Mouse (Mus musculus): Measurements from ENCODE around the gene Lemd1. TPM values are rescaled to one million over a fixed set of nuclear protein-coding genes. Genes with fewer than 3 reads are reported as not detected.

Gene Lemd1
- polyA plus RNA-seq, 1 experiment from 2014 or later, result 0.32 TPM

DNA sequence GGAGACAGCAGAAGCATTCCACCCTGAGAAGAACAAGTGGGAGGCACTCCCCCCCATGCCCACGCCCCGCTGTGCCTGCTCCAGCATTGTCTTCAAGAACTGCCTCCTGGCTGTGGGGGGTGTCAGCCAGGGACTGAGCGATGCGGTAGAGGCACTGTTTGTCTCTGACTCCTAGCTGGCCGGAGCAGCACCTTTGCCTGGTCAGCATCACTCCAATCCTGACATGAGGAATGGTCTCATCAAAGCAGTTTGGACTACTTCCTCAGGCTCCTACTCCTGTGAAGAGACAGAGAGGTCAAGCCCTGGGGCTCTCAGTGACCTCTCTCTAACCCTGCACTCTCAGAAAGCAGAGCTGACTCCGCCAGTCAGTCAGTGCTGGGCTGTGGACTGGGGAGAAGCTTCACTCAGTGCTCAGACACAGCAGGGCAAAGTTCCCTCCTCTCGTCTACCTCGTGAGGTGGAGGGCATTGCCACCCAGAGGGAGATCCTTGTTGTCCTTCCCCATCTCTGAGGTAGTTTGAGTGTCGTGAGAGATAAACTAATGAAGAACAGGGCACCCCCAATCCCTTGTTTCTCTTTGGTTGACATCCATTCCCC is 113.5 kb downstream of the Lemd1 start:
- H3K4me3 ChIP-seq (ENCODE audit: low read length), result no peak overlapping the region
- ATAC-seq (ENCODE audit: low FRiP score, low TSS enrichment), result no peak
- no peak overlapping the region for H3K4me2 ChIP-seq (replicated peaks; ENCODE audit: low read depth, low read length)
- no peaks in the 10 kb centered on the region for H3K36me3 ChIP-seq (ENCODE audit: insufficient read depth, low read length)
- H3K9ac ChIP-seq (replicated peaks; ENCODE audit: low read length), result no peak overlapping the region
- H3K27ac ChIP-seq (ENCODE audit: low read length), result no peak overlapping the region
- peaks cover 5% of the 10 kb centered on the region for H3K4me1 ChIP-seq (ENCODE audit: insufficient read depth, low read length)
- no peaks in the 10 kb centered on the region for H3K9me3 ChIP-seq (ENCODE audit: low read length)
- 29% methylated on average over 9 of the region's 9 CpGs for WGBS
- peaks cover 5% of the 10 kb centered on the region for H3K27me3 ChIP-seq (ENCODE audit: insufficient read depth, low read length)

DNA sequence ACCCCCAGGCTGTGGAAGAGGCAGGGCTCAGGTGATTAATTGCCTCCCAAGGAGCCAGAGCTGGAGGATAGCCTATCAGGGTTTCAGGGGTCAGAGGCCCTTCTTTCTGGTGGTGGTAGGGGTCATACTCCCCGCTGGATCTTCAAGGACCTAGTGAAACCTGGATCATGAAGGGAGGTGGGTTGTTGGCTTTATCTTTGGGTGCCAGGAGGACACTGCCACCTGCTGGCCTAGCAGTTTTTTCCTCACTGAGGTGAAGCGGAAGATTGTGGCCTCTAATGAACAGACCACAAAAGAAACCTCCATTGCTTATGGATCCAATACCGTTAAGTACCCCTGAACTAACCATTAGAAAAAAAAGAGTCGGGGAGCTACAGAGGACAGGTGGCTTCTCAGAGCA is 114.9 kb downstream of the Lemd1 start:
- no peak overlapping the region for H3K27ac ChIP-seq (ENCODE audit: low read length)
- no peaks in the 10 kb centered on the region for H3K36me3 ChIP-seq (ENCODE audit: insufficient read depth, low read length)
- WGBS, result 30% methylated on average over 4 of the region's 4 CpGs
- H3K27me3 ChIP-seq (ENCODE audit: insufficient read depth, low read length), result no peaks in the 10 kb centered on the region; the same call in 1 of the 2 replicates
- ATAC-seq (ENCODE audit: low FRiP score, low TSS enrichment), result no peak
- peaks cover 13% of the 10 kb centered on the region for H3K4me1 ChIP-seq (ENCODE audit: insufficient read depth, low read length)
- no peaks in the 10 kb centered on the region for H3K9me3 ChIP-seq (ENCODE audit: low read length)
- H3K4me3 ChIP-seq (ENCODE audit: low read length), result no peak overlapping the region
- no peak overlapping the region for H3K9ac ChIP-seq (replicated peaks; ENCODE audit: low read length)
- H3K4me2 ChIP-seq (replicated peaks; ENCODE audit: low read depth, low read length), result no peak overlapping the region

DNA sequence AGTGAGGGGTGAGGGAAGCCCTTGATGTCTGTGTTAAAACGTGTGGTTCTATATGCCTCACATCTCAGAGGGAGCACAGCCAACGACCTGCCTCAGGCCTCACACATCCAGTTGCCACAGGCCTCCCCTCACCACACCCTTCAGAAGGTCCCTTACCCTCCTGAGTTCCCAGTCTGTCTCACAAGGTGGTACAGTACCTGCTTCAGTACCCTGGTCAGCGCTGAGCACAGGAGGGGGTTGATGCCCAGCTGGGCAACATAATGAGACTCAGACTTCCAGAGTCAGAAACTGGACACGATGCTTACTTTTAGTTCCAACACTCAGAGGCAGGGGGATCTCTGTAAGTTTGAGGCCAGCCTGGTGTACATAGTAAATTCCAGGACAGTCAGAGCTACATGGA is 115.6 kb downstream of the Lemd1 start:
- no peak overlapping the region for H3K27ac ChIP-seq (ENCODE audit: low read length)
- H3K4me2 ChIP-seq (replicated peaks; ENCODE audit: low read depth, low read length), result no peak overlapping the region
- 18% methylated on average over 4 of the region's 4 CpGs for WGBS
- H3K4me3 ChIP-seq (ENCODE audit: low read length), result no peak overlapping the region
- H3K9ac ChIP-seq (replicated peaks; ENCODE audit: low read length), result no peak overlapping the region
- H3K36me3 ChIP-seq (ENCODE audit: insufficient read depth, low read length), result no peaks in the 10 kb centered on the region
- no peaks in the 10 kb centered on the region for H3K9me3 ChIP-seq (ENCODE audit: low read length)
- H3K4me1 ChIP-seq (ENCODE audit: insufficient read depth, low read length), result peaks cover 14% of the 10 kb centered on the region
- H3K27me3 ChIP-seq (ENCODE audit: insufficient read depth, low read length), result no peaks in the 10 kb centered on the region; the same call in 1 of the 2 replicates
- ATAC-seq (ENCODE audit: low FRiP score, low TSS enrichment), result no peak

DNA sequence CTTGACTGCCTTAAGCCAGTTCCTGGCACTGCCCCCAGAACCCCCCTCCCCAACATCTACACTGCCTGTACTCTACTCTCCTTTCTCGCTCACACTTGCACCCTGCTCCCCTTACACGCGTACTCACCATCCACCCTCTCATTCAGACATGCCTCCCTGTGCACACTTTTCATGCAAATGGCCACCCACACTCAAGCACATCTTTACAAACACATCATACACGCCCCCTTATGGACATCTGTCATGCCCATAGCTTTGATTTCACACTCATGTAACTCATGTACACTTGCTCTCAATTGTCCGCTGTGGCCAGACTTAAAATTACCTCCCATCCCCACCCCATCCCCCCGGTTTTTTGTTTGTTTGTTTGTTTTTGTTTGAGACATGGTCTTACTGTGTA is 116.7 kb downstream of the Lemd1 start:
- Histone ChIP-seq H3K4me2 (replicated peaks; ENCODE audit: low read depth, low read length) (no peak overlapping the region), H3K4me3 (ENCODE audit: low read length) (no peak overlapping the region), H3K36me3 (ENCODE audit: insufficient read depth, low read length) (no peaks in the 10 kb centered on the region), H3K27ac (ENCODE audit: low read length) (no peak overlapping the region), H3K9me3 (ENCODE audit: low read length) (no peaks in the 10 kb centered on the region), H3K9ac (replicated peaks; ENCODE audit: low read length) (no peak overlapping the region), H3K27me3 (ENCODE audit: insufficient read depth, low read length) (no peaks in the 10 kb centered on the region), H3K4me1 (ENCODE audit: insufficient read depth, low read length) (peaks cover 19% of the 10 kb centered on the region)
- ATAC-seq (ENCODE audit: low FRiP score, low TSS enrichment), result no peak
- WGBS, result 90% methylated on average over 6 of the region's 6 CpGs

DNA sequence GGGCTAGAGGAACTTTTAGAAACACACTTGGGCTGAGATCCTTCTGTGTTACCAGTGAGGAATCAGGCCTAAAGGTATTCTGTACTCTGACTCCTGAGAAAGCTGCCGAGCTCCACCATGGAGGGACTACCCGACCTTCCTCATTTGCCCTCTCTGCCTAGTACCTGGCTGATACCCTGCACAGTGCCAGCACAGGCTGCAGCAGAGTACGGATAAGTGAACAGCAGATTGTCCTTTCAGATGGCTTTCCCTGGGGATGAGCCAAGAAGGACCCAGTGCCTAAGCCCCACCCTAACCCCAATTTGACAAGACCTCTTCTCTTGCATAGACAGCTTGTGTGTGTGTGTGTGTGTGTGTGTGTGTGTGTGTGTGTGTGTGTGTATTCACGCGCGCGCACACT is 117.4 kb downstream of the Lemd1 start:
- Histone ChIP-seq H3K4me3 (ENCODE audit: low read length) (no peak overlapping the region), H3K27ac (ENCODE audit: low read length) (no peak overlapping the region), H3K27me3 (ENCODE audit: insufficient read depth, low read length) (0 out of 2 replicates have a peak, but pooled peaks cover under 1% of the 10 kb centered on the region), H3K9ac (replicated peaks; ENCODE audit: low read length) (no peak overlapping the region), H3K9me3 (ENCODE audit: low read length) (no peaks in the 10 kb centered on the region), H3K4me1 (ENCODE audit: insufficient read depth, low read length) (peaks cover 19% of the 10 kb centered on the region), H3K36me3 (ENCODE audit: insufficient read depth, low read length) (no peaks in the 10 kb centered on the region), H3K4me2 (replicated peaks; ENCODE audit: low read depth, low read length) (no peak overlapping the region)
- no peak; the same call in 1 of the 2 replicates for ATAC-seq (ENCODE audit: low FRiP score, low TSS enrichment)
- WGBS, result 82% methylated on average over 7 of the region's 7 CpGs

MicroRNAs within 50 kb of the gene (microRNA counts, 519-probe panel; counts per million panel counts)
- 1,283 counts per million, percentile 39 among the panel's probes with 10 or more counts for microRNA mmu-miR-135b

Small RNAs within 50 kb of the gene (microRNA-seq; reads per million reads assigned to microRNA genes)
- gene Mir135b, result 155 reads per million, percentile 61 among the genes with 10 or more reads in this experiment

Other genes with a start within 250 kb of the Lemd1 start
- 8.6 and 9.7 TPM in 2 replicates for gene Slc45a3, start 228.5 kb upstream of the Lemd1 start, polyA plus RNA-seq (2015; fragmentation: Nextera tagmentation; extraction: Ambion mirVana)
- 19.0 and 23.2 TPM in 2 replicates for gene Elk4, start 183.8 kb upstream of the Lemd1 start, polyA plus RNA-seq (2015; fragmentation: Nextera tagmentation; extraction: Ambion mirVana)
- gene Mfsd4a, start 123.4 kb upstream of the Lemd1 start, polyA plus RNA-seq (2015; fragmentation: Nextera tagmentation; extraction: Ambion mirVana), result 17.5 and 18.5 TPM in 2 replicates
- gene Cdk18, start 51.7 kb upstream of the Lemd1 start, polyA plus RNA-seq (2015; fragmentation: Nextera tagmentation; extraction: Ambion mirVana), result 9.0 and 9.3 TPM in 2 replicates
- 0.10 and 0.13 TPM in 2 replicates for gene AC124108.1, start within 50 bp of the Lemd1 start, polyA plus RNA-seq (2015; fragmentation: Nextera tagmentation; extraction: Ambion mirVana)
- gene Gm10188, start 38.3 kb downstream of the Lemd1 start, polyA plus RNA-seq (2015; fragmentation: Nextera tagmentation; extraction: Ambion mirVana), result not detected in 2 replicates
- 1.8 and 2.1 TPM in 2 replicates for gene Klhdc8a, start 107.2 kb downstream of the Lemd1 start, polyA plus RNA-seq (2015; fragmentation: Nextera tagmentation; extraction: Ambion mirVana)
- 4.3 and 5.5 TPM in 2 replicates for gene Nuak2, start 124.7 kb downstream of the Lemd1 start, polyA plus RNA-seq (2015; fragmentation: Nextera tagmentation; extraction: Ambion mirVana)
- gene Tmcc2, start 199.8 kb downstream of the Lemd1 start, polyA plus RNA-seq (2015; fragmentation: Nextera tagmentation; extraction: Ambion mirVana), result 8.3 and 8.6 TPM in 2 replicates
- 16.9 and 18.6 TPM in 2 replicates for gene Dstyk, start 226.1 kb downstream of the Lemd1 start, polyA plus RNA-seq (2015; fragmentation: Nextera tagmentation; extraction: Ambion mirVana)